Mouse (Mus musculus) neural tube, embryonic 11.5 days (tissue): ENCODE measurements at regions not wholly inside any gene's neighbourhood (a gene's known extent, or its start where the extent isn't known, plus 50 kb on each side); places are given as distances from the start of the nearest gene placed in this dataset.

Experiments used
- ATAC-seq: fragments of 200-750 bp; cut with Nextera tagmentation; 2 replicates; pipeline ENCODE4 v1.8.0; 2017; ENCODE audit warnings: moderate number of reproducible peaks, mild to moderate bottlenecking, moderate TSS enrichment, moderate library complexity; ENCODE audit not compliant: insufficient read depth, low FRiP score, low TSS enrichment
- DNase-seq: peaks from one replicate; pipeline ENCODE4 v3.0.0-alpha.2; 2015; ENCODE audit warnings: low spot score
- H3K27ac ChIP-seq: fragments of 300-500 bp; sonication (generic); 2 replicates; pipeline ENCODE4 v1.5.1; 2014; ENCODE audit warnings: low read depth, mild to moderate bottlenecking, low read length
- H3K27me3 ChIP-seq: fragments of 300-500 bp; sonication (generic); 2 replicates; pipeline ENCODE4 v1.6.1; 2014; ENCODE audit warnings: mild to moderate bottlenecking, low read length, mixed read lengths; ENCODE audit not compliant: control insufficient read depth, insufficient read depth
- H3K36me3 ChIP-seq: fragments of 300-500 bp; sonication (generic); 2 replicates; pipeline ENCODE4 v1.6.1; 2014; ENCODE audit warnings: mild to moderate bottlenecking, low read length, moderate library complexity, mixed read lengths; ENCODE audit not compliant: control insufficient read depth, insufficient read depth
- H3K4me1 ChIP-seq: fragments of 300-500 bp; sonication (generic); 2 replicates; pipeline ENCODE4 v1.6.1; 2014; ENCODE audit warnings: low read length, mixed read lengths; ENCODE audit not compliant: control insufficient read depth, insufficient read depth
- H3K4me2 ChIP-seq: fragments of 300-500 bp; sonication (generic); 2 replicates; pipeline ENCODE4 v1.6.1; 2014; ENCODE audit warnings: low read depth, mild to moderate bottlenecking, moderate library complexity
- H3K4me3 ChIP-seq: fragments of 300-500 bp; sonication (generic); 2 replicates; pipeline ENCODE4 v1.5.1; 2014; ENCODE audit warnings: low read depth, low read length
- H3K9ac ChIP-seq: fragments of 300-500 bp; sonication (generic); 2 replicates; pipeline ENCODE4 v1.6.1; 2014; ENCODE audit warnings: mild to moderate bottlenecking, low read length
- H3K9me3 ChIP-seq: fragments of 300-500 bp; sonication (generic); 2 replicates; pipeline ENCODE4 v1.6.1; 2016; ENCODE audit warnings: low read length; ENCODE audit not compliant: control insufficient read depth
- WGBS: fragments of 180-500 bp; shearing (Covaris S2); extraction: QIAGEN DNeasy Blood & Tissue Kit; methylation state at CpG from one replicate; pipeline ENCODE4 v1.1.7; 2014; 5-methylcytosine and 5-hydroxymethylcytosine counted together

DNA sequence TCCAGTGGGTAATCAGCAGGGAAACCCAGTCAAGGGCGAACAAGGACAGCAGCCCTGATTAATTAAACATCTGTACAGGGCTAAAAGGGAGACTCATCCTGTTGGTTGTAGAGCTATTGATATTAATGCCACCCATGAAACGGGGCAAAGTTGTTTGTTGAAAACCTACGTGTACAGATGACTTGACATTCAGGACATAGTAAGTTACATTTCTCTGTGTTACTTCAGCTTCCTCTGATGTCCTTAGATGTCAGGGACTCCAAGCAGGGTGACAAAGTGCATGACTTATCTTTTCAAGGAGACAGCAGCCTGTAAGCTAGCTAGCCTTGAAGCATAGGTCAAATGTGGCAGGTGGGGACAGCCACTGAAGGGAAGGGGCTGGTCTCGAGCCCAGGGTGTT lies 390.5 kb downstream of the Ccdc171 start:
- Histone ChIP-seq H3K27me3 (no peaks in the 10 kb centered on the region), H3K4me3 (no peak overlapping the region), H3K9ac (no peak overlapping the region), H3K4me1 (no peaks in the 10 kb centered on the region), H3K36me3 (no peaks in the 10 kb centered on the region), H3K4me2 (no peak overlapping the region), H3K27ac (no peak overlapping the region), H3K9me3 (no peaks in the 10 kb centered on the region)
- ATAC-seq: no peak
- WGBS: 75% methylated on average over 4 of the region's 4 CpGs
- DNase-seq: no peak

DNA sequence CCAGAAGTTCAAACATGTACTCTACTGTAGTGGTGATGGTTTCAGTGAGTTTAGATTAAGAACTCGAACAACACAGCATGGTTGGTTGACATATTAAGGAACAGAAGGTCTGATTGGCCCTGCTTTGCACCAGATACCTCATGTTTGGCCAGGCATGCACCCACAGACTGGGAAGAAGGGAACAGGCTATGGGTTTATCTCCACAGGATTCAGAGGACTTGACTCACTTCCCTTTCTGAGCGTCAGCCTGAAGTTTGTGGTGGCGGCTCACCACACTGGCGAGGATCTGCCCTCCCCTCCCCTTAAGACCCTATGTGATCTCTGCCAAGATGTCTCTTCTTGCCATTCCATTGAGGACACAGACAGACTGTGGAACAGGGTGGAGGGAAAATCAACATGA lies 391.7 kb downstream of the Ccdc171 start:
- no peak for ATAC-seq

GRCm38 (mm10) chr4:83918093-83918492 lies 392.7 kb downstream of the Ccdc171 start:
- 49% methylated on average over 3 of the region's 3 CpGs for WGBS
- DNase-seq: no peak

More for the DNA sequence above, 391.7 kb downstream of the Ccdc171 start:
- 88% methylated on average over 4 of the region's 4 CpGs for WGBS
- no peaks in the 10 kb centered on the region for H3K9me3 ChIP-seq
- no peak overlapping the region for H3K27ac ChIP-seq
- H3K27me3 ChIP-seq: no peaks in the 10 kb centered on the region
- H3K4me1 ChIP-seq: no peaks in the 10 kb centered on the region
- H3K36me3 ChIP-seq: no peaks in the 10 kb centered on the region
- no peak overlapping the region for H3K4me3 ChIP-seq
- no peak overlapping the region for H3K4me2 ChIP-seq
- DNase-seq: no peak
- H3K9ac ChIP-seq: no peak overlapping the region

GRCm38 (mm10) chr4:83919041-83919440 lies 393.7 kb downstream of the Ccdc171 start:
- no peak for DNase-seq
- Histone ChIP-seq H3K27ac (no peak overlapping the region), H3K4me3 (no peak overlapping the region), H3K36me3 (no peaks in the 10 kb centered on the region), H3K9ac (no peak overlapping the region), H3K4me1 (no peaks in the 10 kb centered on the region), H3K27me3 (no peaks in the 10 kb centered on the region), H3K9me3 (no peaks in the 10 kb centered on the region), H3K4me2 (no peak overlapping the region)
- ATAC-seq: no peak
- 88% methylated on average over 1 of the region's 1 CpGs for WGBS

More at GRCm38 (mm10) chr4:83918093-83918492, 392.7 kb downstream of the Ccdc171 start:
- no peak for ATAC-seq
- Histone ChIP-seq H3K9ac (no peak overlapping the region; the same call in 1 of the 2 replicates), H3K4me3 (no peak overlapping the region), H3K27ac (no peak overlapping the region), H3K4me1 (no peaks in the 10 kb centered on the region), H3K27me3 (no peaks in the 10 kb centered on the region), H3K9me3 (no peaks in the 10 kb centered on the region), H3K4me2 (no peak overlapping the region), H3K36me3 (no peaks in the 10 kb centered on the region)

DNA sequence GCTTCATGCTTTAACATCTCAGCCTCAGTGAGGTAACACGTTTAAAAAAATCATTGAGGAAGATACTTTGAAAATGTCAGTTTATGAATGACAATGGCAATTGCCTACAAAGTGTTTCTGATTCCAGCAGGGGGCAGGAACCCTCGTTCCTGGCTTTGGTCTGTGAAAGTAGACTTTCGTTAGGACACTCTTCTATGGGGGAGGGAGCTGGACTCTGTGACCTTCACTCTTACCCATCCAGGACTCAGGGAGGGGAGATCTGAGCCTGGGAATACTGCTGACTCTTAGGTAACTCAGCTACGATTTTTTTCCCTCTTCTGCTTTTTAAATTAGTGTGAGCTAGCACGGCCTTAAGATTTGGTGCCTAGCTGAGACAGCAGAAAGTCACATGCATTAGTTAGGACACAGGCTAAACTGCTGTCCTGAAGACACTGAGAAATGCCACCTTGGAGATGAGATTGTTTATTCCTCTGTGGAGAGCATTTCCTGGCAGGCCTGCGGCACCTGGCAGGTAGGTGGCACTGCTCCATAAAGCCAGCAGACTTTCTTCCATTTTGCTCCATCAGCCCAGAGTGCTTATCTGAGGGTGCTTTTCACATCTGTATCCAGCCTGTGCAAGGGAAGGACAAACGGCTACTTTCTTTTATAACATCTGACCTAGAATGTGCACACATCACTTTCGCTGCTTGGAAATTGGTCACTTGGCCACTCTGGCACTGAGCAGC lies 399.9 kb downstream of the Ccdc171 start:
- 56% methylated on average over 8 of the region's 8 CpGs for WGBS
- no peak overlapping the region for H3K27ac ChIP-seq
- H3K4me2 ChIP-seq: no peak overlapping the region
- H3K4me3 ChIP-seq: no peak overlapping the region
- DNase-seq (no peak), ATAC-seq (no peak)
- no peaks in the 10 kb centered on the region for H3K36me3 ChIP-seq
- no peaks in the 10 kb centered on the region for H3K9me3 ChIP-seq
- H3K27me3 ChIP-seq: no peaks in the 10 kb centered on the region
- H3K4me1 ChIP-seq: 0 out of 2 replicates have a peak, but pooled peaks cover 2% of the 10 kb centered on the region
- no peak overlapping the region for H3K9ac ChIP-seq

GRCm38 (mm10) chr4:83926195-83926731 lies 400.9 kb downstream of the Ccdc171 start:
- Histone ChIP-seq H3K9ac (no peak overlapping the region), H3K9me3 (no peaks in the 10 kb centered on the region), H3K27me3 (no peaks in the 10 kb centered on the region), H3K4me2 (no peak overlapping the region), H3K36me3 (no peaks in the 10 kb centered on the region), H3K4me1 (0 out of 2 replicates have a peak, but pooled peaks cover 2% of the 10 kb centered on the region), H3K27ac (no peak overlapping the region), H3K4me3 (no peak overlapping the region)
- 16% methylated on average over 11 of the region's 11 CpGs for WGBS
- DNase-seq: no peak
- no peak for ATAC-seq

GRCm38 (mm10) chr4:83931897-83932654 lies 406.7 kb downstream of the Ccdc171 start:
- no peak for ATAC-seq
- H3K4me1 ChIP-seq: no peaks in the 10 kb centered on the region
- H3K27ac ChIP-seq: no peak overlapping the region
- H3K4me2 ChIP-seq: no peak overlapping the region
- no peak for DNase-seq
- H3K9ac ChIP-seq: no peak overlapping the region
- no peaks in the 10 kb centered on the region for H3K27me3 ChIP-seq
- H3K36me3 ChIP-seq: no peaks in the 10 kb centered on the region
- WGBS: 73% methylated on average over 8 of the region's 8 CpGs
- H3K9me3 ChIP-seq: no peaks in the 10 kb centered on the region
- no peak overlapping the region for H3K4me3 ChIP-seq

DNA sequence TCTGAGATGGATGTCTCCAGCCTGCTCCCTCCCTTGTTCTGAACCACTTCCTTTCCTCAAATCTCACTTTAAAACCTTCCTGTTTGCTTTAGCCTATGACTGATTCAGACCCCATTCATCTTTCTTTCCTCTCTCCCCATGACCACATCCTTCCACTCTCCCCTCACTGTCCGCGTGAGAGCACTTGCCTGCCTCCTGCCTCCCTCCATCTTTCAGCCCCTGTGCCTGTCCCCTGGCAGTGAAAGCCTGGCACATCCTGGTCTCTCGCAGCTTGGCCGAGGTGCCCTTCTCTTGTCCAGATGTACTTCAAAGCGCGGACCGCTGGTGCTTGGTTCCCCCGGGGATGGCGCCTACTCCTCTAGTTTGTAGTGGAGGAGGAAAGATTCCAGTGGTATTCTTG lies 416.3 kb downstream of the Ccdc171 start:
- 87% methylated on average over 9 of the region's 9 CpGs for WGBS
- H3K36me3 ChIP-seq: no peaks in the 10 kb centered on the region
- no peak overlapping the region for H3K4me3 ChIP-seq
- no peaks in the 10 kb centered on the region for H3K9me3 ChIP-seq
- no peak overlapping the region for H3K4me2 ChIP-seq
- ATAC-seq (no peak), DNase-seq (peak; percentile 26)
- no peak overlapping the region for H3K27ac ChIP-seq
- H3K4me1 ChIP-seq: no peaks in the 10 kb centered on the region
- no peak overlapping the region for H3K9ac ChIP-seq
- H3K27me3 ChIP-seq: no peaks in the 10 kb centered on the region
